Mouse (Mus musculus): ENCODE measurements around the gene Ssxb1.
"Not testable (repeated sequence)": the region's sequence is repeated elsewhere in the genome, so short reads cannot be mapped to it uniquely, and the experiment has no call there.

- TF ChIP-seq CTCF (IDR thresholded peaks at IDR 0.05; ENCODE audit: extremely low read depth, insufficient read depth, insufficient read length, insufficient replicate concordance); POLR2A (IDR thresholded peaks at IDR 0.05; ENCODE audit: low read depth, low read length): not testable (repeated sequence)
These were observed at the start of gene Ssxb1 for GRCm38 (mm10) chrX:8413005-8413404.

All from spleen, adult 2 months (tissue).